Mouse (Mus musculus) brown adipose tissue, adult 24 weeks (tissue): ENCODE measurements around the gene Eml2. TPM values are rescaled to one million over a fixed set of nuclear protein-coding genes. Genes with fewer than 3 reads are reported as not detected.

Experiments used
- H3K27ac ChIP-seq: fragments of 200-500 bp; replicated peaks from 2 replicates; pipeline ENCODE4 v1.5.1; 2012; ENCODE audit warnings: low read depth, mild to moderate bottlenecking, low read length
- H3K4me1 ChIP-seq: fragments of 200-500 bp; 2 replicates; pipeline ENCODE4 v1.6.1; 2012; ENCODE audit warnings: low read length, mixed read lengths; ENCODE audit not compliant: control insufficient read depth, insufficient read depth, insufficient read length
- H3K4me3 ChIP-seq: fragments of 200-500 bp; 2 replicates; pipeline ENCODE4 v1.5.1; 2012; ENCODE audit warnings: low read depth, mild to moderate bottlenecking, low read length, moderate library complexity; ENCODE audit not compliant: insufficient read depth
- polyA plus RNA-seq: library from polyadenylated mRNA; stranded (reverse); fragments of >200 nt; gene quantifications from 2 replicates; pipeline ENCODE4 v1.2.4, GENCODE M21; 2012; ENCODE audit not compliant: missing spikeins, insufficient read depth, insufficient read length

The Eml2 gene
- polyA plus RNA-seq, 1 experiment, result 9.2 TPM

- Histone ChIP-seq H3K4me1 (peaks cover 7% of the 10 kb centered on the region), H3K27ac (peak overlapping the region; percentile 82), H3K4me3 (peak overlapping the region; percentile 61)
These were observed 50.9 kb downstream of the Eml2 start for GRCm38 (mm10) chr7:19226817-19227797.

- H3K4me3 ChIP-seq, result peak within 1 kb of the TSS; percentile 73
- H3K27ac ChIP-seq, result peak within 1 kb of the TSS; percentile 97
- peaks cover 7% of the 10 kb centered on the region for H3K4me1 ChIP-seq
These were observed 51.9 kb downstream of the Eml2 start, which contains the start of gene Opa3 for GRCm38 (mm10) chr7:19227883-19228792. Gene Opa3, plus strand, starts transcription at chr7:19228334.

GRCm38 (mm10) chr7:19228793-19229148 is 52.5 kb downstream of the Eml2 start:
- H3K4me1 ChIP-seq, result peaks cover 7% of the 10 kb centered on the region
- peak overlapping the region; percentile 71 for H3K4me3 ChIP-seq
- peak overlapping the region; percentile 55 for H3K27ac ChIP-seq

GRCm38 (mm10) chr7:19229404-19229803 is 53.2 kb downstream of the Eml2 start:
- peaks cover 6% of the 10 kb centered on the region for H3K4me1 ChIP-seq
- H3K27ac ChIP-seq, result peak overlapping the region; percentile 55; the same call in 1 of the 2 replicates
- H3K4me3 ChIP-seq, result peak overlapping the region; percentile 71

GRCm38 (mm10) chr7:19230041-19230580 is 53.9 kb downstream of the Eml2 start:
- H3K27ac ChIP-seq, result no peak overlapping the region
- H3K4me1 ChIP-seq, result peaks cover 6% of the 10 kb centered on the region
- H3K4me3 ChIP-seq, result no peak overlapping the region

- Histone ChIP-seq H3K27ac (no peak overlapping the region), H3K4me1 (peaks cover 8% of the 10 kb centered on the region), H3K4me3 (no peak overlapping the region)
These were observed 54.7 kb downstream of the Eml2 start for GRCm38 (mm10) chr7:19230899-19231298.

- no peak overlapping the region for H3K27ac ChIP-seq
- peaks cover 13% of the 10 kb centered on the region for H3K4me1 ChIP-seq
- no peak overlapping the region for H3K4me3 ChIP-seq
These were observed 55.6 kb downstream of the Eml2 start for GRCm38 (mm10) chr7:19231849-19232248.

- no peak overlapping the region for H3K27ac ChIP-seq
- H3K4me1 ChIP-seq, result peaks cover 14% of the 10 kb centered on the region
- no peak overlapping the region for H3K4me3 ChIP-seq
These were observed 58.4 kb downstream of the Eml2 start for GRCm38 (mm10) chr7:19234652-19235051.

GRCm38 (mm10) chr7:19235092-19235671 is 59.0 kb downstream of the Eml2 start:
- no peak overlapping the region for H3K27ac ChIP-seq
- peaks cover 14% of the 10 kb centered on the region for H3K4me1 ChIP-seq
- no peak overlapping the region for H3K4me3 ChIP-seq

GRCm38 (mm10) chr7:19236411-19236810 is 60.2 kb downstream of the Eml2 start:
- peaks cover 14% of the 10 kb centered on the region for H3K4me1 ChIP-seq
- no peak overlapping the region for H3K27ac ChIP-seq

GRCm38 (mm10) chr7:19238344-19238743 is 62.1 kb downstream of the Eml2 start:
- Histone ChIP-seq H3K4me3 (no peak overlapping the region), H3K27ac (no peak overlapping the region; the same call in 1 of the 2 replicates)

More at GRCm38 (mm10) chr7:19236411-19236810, 60.2 kb downstream of the Eml2 start:
- no peak overlapping the region for H3K4me3 ChIP-seq

GRCm38 (mm10) chr7:19239423-19239822 is 63.2 kb downstream of the Eml2 start:
- H3K4me3 ChIP-seq, result no peak overlapping the region
- H3K4me1 ChIP-seq, result peaks cover 14% of the 10 kb centered on the region
- no peak overlapping the region for H3K27ac ChIP-seq

More at GRCm38 (mm10) chr7:19238344-19238743, 62.1 kb downstream of the Eml2 start:
- peaks cover 14% of the 10 kb centered on the region for H3K4me1 ChIP-seq

- Histone ChIP-seq H3K27ac (no peak overlapping the region), H3K4me3 (no peak overlapping the region), H3K4me1 (peaks cover 10% of the 10 kb centered on the region)
These were observed 63.8 kb downstream of the Eml2 start for GRCm38 (mm10) chr7:19239986-19240385.

- no peak overlapping the region for H3K4me3 ChIP-seq
- H3K4me1 ChIP-seq, result peaks cover 5% of the 10 kb centered on the region
- no peak overlapping the region for H3K27ac ChIP-seq
These were observed 64.8 kb downstream of the Eml2 start for GRCm38 (mm10) chr7:19240905-19241463.
